Mouse (Mus musculus) MEL (cell line): ENCODE measurements around the gene Inpp4b. TPM values are rescaled to one million over a fixed set of nuclear protein-coding genes. Genes with fewer than 3 reads are reported as not detected.

Experiments used
- DNase-seq: peaks from one replicate; pipeline ENCODE4 v3.0.0; 2011; ENCODE audit warnings: low read depth, low spot score
- H3K27ac ChIP-seq: 2 replicates; pipeline ENCODE4 v1.5.1; 2012; ENCODE audit warnings: low read depth, mild to moderate bottlenecking, control low read depth, low read length, moderate library complexity; ENCODE audit not compliant: control insufficient read depth
- H3K27me3 ChIP-seq, 2 experiments: fragments of 150-350 bp in 1 of 2; sonication (generic) in 1 of 2; 2 replicates each; pipeline ENCODE4 v1.6.1; 2012; ENCODE audit warnings: low read length in 2 of 2, mild to moderate bottlenecking in 2 of 2, improper control_type of control experiment in 1 of 2, moderate library complexity in 1 of 2; ENCODE audit not compliant: insufficient read depth in 2 of 2, control insufficient read depth in 1 of 2
- H3K36me3 ChIP-seq, 2 experiments: 2 replicates each; pipeline ENCODE4 v1.6.1; 2012 to 2014; ENCODE audit warnings: low read length in 2 of 2, improper control_type of control experiment in 1 of 2, inconsistent platforms in 1 of 2, mild to moderate bottlenecking in 1 of 2; ENCODE audit not compliant: insufficient read depth in 2 of 2, control insufficient read depth in 1 of 2
- H3K4me1 ChIP-seq, 2 experiments: fragments of 150-350 bp in 1 of 2; sonication (generic) in 1 of 2; 2 replicates each; pipeline ENCODE4 v1.6.1; 2012; ENCODE audit warnings: low read length in 2 of 2, improper control_type of control experiment in 1 of 2, mild to moderate bottlenecking in 1 of 2; ENCODE audit not compliant: insufficient read depth in 2 of 2, control insufficient read depth in 1 of 2
- H3K4me3 ChIP-seq, 2 experiments: fragments of 150-350 bp in 1 of 2; sonication (generic) in 1 of 2; 2 replicates each; pipeline ENCODE4 v1.5.1; 2012; ENCODE audit warnings: low read depth in 2 of 2, low read length in 2 of 2, mild to moderate bottlenecking in 2 of 2, moderate library complexity in 2 of 2, control low read depth in 1 of 2, improper control_type of control experiment in 1 of 2; ENCODE audit not compliant: control insufficient read depth in 1 of 2, insufficient read depth in 1 of 2
- H3K79me2 ChIP-seq: 2 replicates; pipeline ENCODE4 v1.6.1; 2012; ENCODE audit warnings: mild to moderate bottlenecking, low read length, moderate library complexity; ENCODE audit not compliant: control insufficient read depth, poor library complexity, insufficient read depth
- H3K9ac ChIP-seq: 2 replicates; pipeline ENCODE4 v1.6.1; 2012; ENCODE audit warnings: low read depth, mild to moderate bottlenecking, control low read depth, low read length, moderate library complexity; ENCODE audit not compliant: control insufficient read depth, poor library complexity, severe bottlenecking
- H3K9me3 ChIP-seq: fragments of 150-350 bp; sonication (generic); replicated peaks from 2 replicates; pipeline ENCODE4 v1.6.1; 2012; ENCODE audit warnings: mild to moderate bottlenecking, low read length, improper control_type of control experiment, moderate library complexity; ENCODE audit not compliant: insufficient read depth
- BHLHE40 ChIP-seq: IDR thresholded peaks from 2 replicates; pipeline ENCODE4 v1.6.1; 2012; ENCODE audit warnings: low read depth, mild to moderate bottlenecking, inconsistent platforms, low read length, improper control_type of control experiment, borderline replicate concordance
- CHD2 ChIP-seq: IDR thresholded peaks from 2 replicates; pipeline ENCODE4 v1.6.1; 2011; ENCODE audit warnings: low read length, improper control_type of control experiment
- E2F4 ChIP-seq: IDR thresholded peaks from 2 replicates; pipeline ENCODE4 v1.6.1; 2011; ENCODE audit warnings: low read depth, low read length, improper control_type of control experiment, borderline replicate concordance
- EP300 ChIP-seq, 2 experiments: IDR thresholded peaks; 2 replicates each; pipeline ENCODE4 v1.6.1; 2011; ENCODE audit warnings: improper control_type of control experiment in 2 of 2, low read length in 2 of 2, low read depth in 1 of 2, mild to moderate bottlenecking in 1 of 2
- ETS1 ChIP-seq: IDR thresholded peaks from 2 replicates; pipeline ENCODE4 v1.6.1; 2012; ENCODE audit warnings: low read depth, mild to moderate bottlenecking, inconsistent platforms, low read length, improper control_type of control experiment, moderate library complexity
- GATA1 ChIP-seq: IDR thresholded peaks from 2 replicates; pipeline ENCODE4 v1.6.1; 2011; ENCODE audit warnings: low read depth, low read length, improper control_type of control experiment
- JUND ChIP-seq: IDR thresholded peaks from 2 replicates; pipeline ENCODE4 v1.6.1; 2011; ENCODE audit warnings: low read depth, mild to moderate bottlenecking, improper control_type of control experiment, low read length
- MAFK ChIP-seq: IDR thresholded peaks from 2 replicates; pipeline ENCODE4 v1.6.1; 2011; ENCODE audit warnings: low read depth, mild to moderate bottlenecking, low read length, improper control_type of control experiment, borderline replicate concordance
- MAZ ChIP-seq: IDR thresholded peaks from 2 replicates; pipeline ENCODE4 v1.6.1; 2012; ENCODE audit warnings: low read depth, mild to moderate bottlenecking, inconsistent platforms, low read length, improper control_type of control experiment
- MXI1 ChIP-seq: IDR thresholded peaks from 2 replicates; pipeline ENCODE4 v1.6.1; 2011; ENCODE audit warnings: mild to moderate bottlenecking, low read depth, low read length, improper control_type of control experiment
- MYC ChIP-seq: IDR thresholded peaks from 2 replicates; pipeline ENCODE4 v1.6.1; 2011; ENCODE audit warnings: low read depth, mild to moderate bottlenecking, low read length, improper control_type of control experiment, moderate library complexity
- POLR2A ChIP-seq, 2 experiments: IDR thresholded peaks; 2 replicates each; pipeline ENCODE4 v1.6.1; 2011 to 2012; ENCODE audit warnings: low read length in 2 of 2, mild to moderate bottlenecking in 2 of 2, control low read depth in 1 of 2, improper control_type of control experiment in 1 of 2, low read depth in 1 of 2, moderate library complexity in 1 of 2; ENCODE audit not compliant: control insufficient read depth in 1 of 2, insufficient read depth in 1 of 2, poor library complexity in 1 of 2
- POLR2AphosphoS2 ChIP-seq: IDR thresholded peaks from 2 replicates; pipeline ENCODE4 v1.6.1; 2011; ENCODE audit warnings: low read length, improper control_type of control experiment
- RAD21 ChIP-seq: IDR thresholded peaks from 2 replicates; pipeline ENCODE4 v1.6.1; 2011; ENCODE audit warnings: mild to moderate bottlenecking, low read depth, low read length, improper control_type of control experiment
- RCOR1 ChIP-seq: IDR thresholded peaks from 2 replicates; pipeline ENCODE4 v1.6.1; 2012; ENCODE audit warnings: low read depth, mild to moderate bottlenecking, inconsistent platforms, low read length, improper control_type of control experiment
- SIN3A ChIP-seq: IDR thresholded peaks from 2 replicates; pipeline ENCODE4 v1.6.1; 2012; ENCODE audit warnings: low read length, improper control_type of control experiment, inconsistent platforms
- SMC3 ChIP-seq: IDR thresholded peaks from 2 replicates; pipeline ENCODE4 v1.6.1; 2011; ENCODE audit warnings: low read depth, low read length, improper control_type of control experiment
- TBP ChIP-seq: IDR thresholded peaks from 2 replicates; pipeline ENCODE4 v1.8.0; 2011; ENCODE audit warnings: low read depth, low read length, improper control_type of control experiment
- TCF12 ChIP-seq: IDR thresholded peaks from 2 replicates; pipeline ENCODE4 v1.6.1; 2014; ENCODE audit warnings: low read depth, mild to moderate bottlenecking, inconsistent platforms, low read length, improper control_type of control experiment, moderate library complexity
- USF1 ChIP-seq: IDR thresholded peaks from 2 replicates; pipeline ENCODE4 v1.6.1; 2014; ENCODE audit warnings: low read depth, mild to moderate bottlenecking, inconsistent platforms, low read length, improper control_type of control experiment, moderate library complexity
- USF2 ChIP-seq, 2 experiments: IDR thresholded peaks; 2 replicates each; pipeline ENCODE4 v1.6.1; 2011 to 2012; ENCODE audit warnings: improper control_type of control experiment in 2 of 2, low read length in 2 of 2, borderline replicate concordance in 1 of 2, inconsistent platforms in 1 of 2, low read depth in 1 of 2, mild to moderate bottlenecking in 1 of 2; ENCODE audit not compliant: insufficient read depth in 1 of 2
- ZKSCAN1 ChIP-seq: IDR thresholded peaks from 2 replicates; pipeline ENCODE4 v1.6.1; 2012; ENCODE audit warnings: low read depth, mild to moderate bottlenecking, inconsistent platforms, low read length, improper control_type of control experiment, moderate library complexity
- ZMIZ1 ChIP-seq: IDR thresholded peaks from 2 replicates; pipeline ENCODE4 v1.6.1; 2012; ENCODE audit warnings: low read depth, mild to moderate bottlenecking, inconsistent platforms, low read length, improper control_type of control experiment, moderate library complexity
- ZNF384 ChIP-seq: IDR thresholded peaks from 2 replicates; pipeline ENCODE4 v1.6.1; 2012; ENCODE audit warnings: low read depth, mild to moderate bottlenecking, inconsistent platforms, low read length, improper control_type of control experiment
- polyA plus RNA-seq, 2 experiments: library from polyadenylated mRNA; stranded (reverse) in 1 of 2; unstranded in 1 of 2; fragments of >175 nt in 1 of 2; fragments of >200 nt in 1 of 2; gene quantifications; 2 replicates each; pipeline versions ENCODE4 v1.2.1 to v1.2.4; 2012; ENCODE audit warnings: low replicate concordance in 2 of 2, low read depth in 1 of 2; ENCODE audit not compliant: insufficient read length in 2 of 2, insufficient read depth in 1 of 2, missing spikeins in 1 of 2
- total RNA-seq: library from RNA; depleted of rRNA; stranded (reverse); fragments of 300-350 nt; gene quantifications from 2 replicates; pipeline ENCODE4 v1.2.3, GENCODE M21; 2012

Gene Inpp4b
- total and polyA plus RNA-seq, 3 experiments: 12.3 to 26.9 (median 13.6) TPM

DNA sequence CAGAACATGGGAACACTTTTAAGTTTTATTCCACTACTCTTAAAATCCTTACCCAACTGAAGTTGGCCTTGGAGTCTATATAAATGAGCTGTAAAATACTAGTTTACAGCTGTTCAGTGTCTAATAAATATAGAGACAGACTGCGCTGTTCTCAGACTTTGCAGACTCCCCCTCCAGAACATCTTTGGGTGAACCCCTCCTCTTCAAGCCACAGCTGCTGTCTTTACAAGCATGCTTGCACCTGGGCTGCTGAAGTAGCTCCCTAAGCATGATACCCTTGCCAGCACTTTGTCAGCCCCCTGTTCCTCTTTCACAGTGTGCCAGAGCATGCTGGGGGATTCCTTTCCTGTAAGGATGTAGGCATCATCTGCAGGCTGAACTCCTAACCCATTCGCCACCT, 272.2 kb downstream of the Inpp4b start:
- H3K27me3 ChIP-seq: no peaks in the 10 kb centered on the region

DNA sequence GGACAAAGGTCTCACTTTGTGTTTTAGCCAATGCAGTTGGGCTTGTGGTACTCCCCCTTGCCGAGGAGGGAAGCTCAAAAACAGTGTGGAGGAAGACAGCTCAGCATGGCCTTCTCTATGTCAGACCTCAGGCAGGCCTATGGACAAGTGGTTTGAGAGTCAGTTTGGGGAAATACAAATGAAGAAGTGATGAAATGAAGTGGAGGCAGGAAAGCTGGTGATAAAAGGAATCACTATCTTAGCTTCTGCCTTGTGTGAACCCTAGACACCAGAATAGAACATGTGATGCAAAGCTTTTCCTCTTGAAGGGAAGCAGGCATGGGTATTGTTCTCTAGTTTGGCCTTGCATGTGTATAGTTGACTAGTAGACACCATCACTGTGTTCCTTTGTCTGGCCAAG, 273.2 kb downstream of the Inpp4b start:
- Histone ChIP-seq H3K9ac (no peak overlapping the region), H3K4me1 (peaks cover 10 to 11% of the 10 kb centered on the region in 2 experiments)

More for the DNA sequence above, 272.2 kb downstream of the Inpp4b start:
- H3K36me3 ChIP-seq: peaks cover 0 to 12% of the 10 kb centered on the region in 2 experiments; a peak in 2 of 4 replicates
- H3K79me2 ChIP-seq: no peaks in the 10 kb centered on the region
- DNase-seq: peak; percentile 41
- H3K4me1 ChIP-seq: peaks cover 10 to 11% of the 10 kb centered on the region in 2 experiments
- no peaks in the 10 kb centered on the region for H3K9me3 ChIP-seq
- H3K4me3 ChIP-seq: no peak overlapping the region
- no peak overlapping the region for H3K27ac ChIP-seq
- no peak overlapping the region for H3K9ac ChIP-seq
- no peak for TF ChIP-seq MAZ
- no peak for TF ChIP-seq MAFK
- TF ChIP-seq ZKSCAN1: no peak
- no peak for TF ChIP-seq USF2 (IDR thresholded peaks at IDR 0.05; ENCODE audit: borderline replicate concordance in 1 of 2, insufficient read depth in 1 of 2, low read depth in 1 of 2, low read length in 2 of 2)
- no peak for TF ChIP-seq POLR2A (IDR thresholded peaks at IDR 0.05; ENCODE audit: control insufficient read depth in 1 of 2, insufficient read depth in 1 of 2, low read depth in 1 of 2, low read length in 2 of 2, poor library complexity in 1 of 2)
- TF ChIP-seq TCF12: no peak
- TF ChIP-seq SIN3A: no peak
- no peak for TF ChIP-seq ETS1
- TF ChIP-seq, all 39 proteins: peak for 0

DNA sequence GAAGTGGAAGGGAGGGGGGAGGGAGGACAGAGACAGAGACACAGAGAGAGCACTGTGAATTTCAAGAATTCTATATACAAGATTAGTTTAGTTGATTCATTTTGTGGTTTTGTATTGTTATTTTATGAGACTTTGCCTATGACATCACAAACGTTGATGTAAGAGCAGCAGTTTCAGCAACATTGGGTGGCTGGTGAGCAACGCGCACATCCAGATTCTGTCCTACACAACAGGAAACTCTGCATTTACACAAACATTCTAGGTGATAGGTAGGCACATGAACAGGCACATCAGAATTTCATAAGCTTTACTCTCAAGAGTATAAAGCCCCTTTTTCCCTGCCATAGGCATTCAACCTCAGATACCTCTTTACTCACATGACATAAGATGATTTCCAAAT, 276.6 kb downstream of the Inpp4b start:
- Histone ChIP-seq H3K27ac (no peak overlapping the region), H3K4me1 (peaks cover 10 to 11% of the 10 kb centered on the region in 2 experiments), H3K79me2 (no peaks in the 10 kb centered on the region), H3K36me3 (peaks cover 0 to 12% of the 10 kb centered on the region in 2 experiments; a peak in 2 of 4 replicates), H3K9ac (no peak overlapping the region), H3K4me3 (no peak overlapping the region), H3K9me3 (no peaks in the 10 kb centered on the region), H3K27me3 (no peaks in the 10 kb centered on the region)
- no peak for DNase-seq
- no peak for TF ChIP-seq POLR2A (IDR thresholded peaks at IDR 0.05; ENCODE audit: control insufficient read depth in 1 of 2, insufficient read depth in 1 of 2, low read depth in 1 of 2, low read length in 2 of 2, poor library complexity in 1 of 2)
- TF ChIP-seq ZNF384: no peak
- TF ChIP-seq GATA1: no peak
- no peak for TF ChIP-seq POLR2AphosphoS2
- TF ChIP-seq ZMIZ1: no peak
- no peak for TF ChIP-seq E2F4
- no peak for TF ChIP-seq ZKSCAN1
- no peak for TF ChIP-seq MAFK
- TF ChIP-seq BHLHE40: no peak
- TF ChIP-seq RAD21: no peak
- TF ChIP-seq TBP: no peak
- TF ChIP-seq SMC3: no peak
- no peak for TF ChIP-seq USF1
- no peak for TF ChIP-seq MYC
- TF ChIP-seq EP300 (IDR thresholded peaks at IDR 0.05; ENCODE audit: low read depth in 1 of 2, low read length in 2 of 2): no peak
- TF ChIP-seq MAZ: no peak
- no peak for TF ChIP-seq SIN3A

More for the DNA sequence above, 273.2 kb downstream of the Inpp4b start:
- no peaks in the 10 kb centered on the region for H3K79me2 ChIP-seq
- H3K4me3 ChIP-seq: no peak overlapping the region
- no peaks in the 10 kb centered on the region for H3K9me3 ChIP-seq
- no peak overlapping the region; the same call in 1 of the 2 replicates for H3K27ac ChIP-seq
- no peaks in the 10 kb centered on the region for H3K27me3 ChIP-seq
- DNase-seq: peak; percentile 70
- peaks cover 0 to 12% of the 10 kb centered on the region in 2 experiments; a peak in 2 of 4 replicates for H3K36me3 ChIP-seq
- 0 out of 2 replicates have a peak, but pooled peaks have one; percentile 23 for TF ChIP-seq MYC
- no peak for TF ChIP-seq JUND
- peak; percentile 67 for TF ChIP-seq GATA1
- TF ChIP-seq USF1: peak; percentile 76
- TF ChIP-seq ZMIZ1: no peak
- TF ChIP-seq MXI1: peak; percentile 15; the same call in 1 of the 2 replicates
- 0 out of 2 replicates have a peak, but pooled peaks have one; percentile 13 for TF ChIP-seq SMC3
- TF ChIP-seq CHD2: no peak
- TF ChIP-seq ETS1: peak; percentile 54; the same call in 1 of the 2 replicates
- peak; percentile 32; the same call in 1 of the 2 replicates for TF ChIP-seq TCF12
- peak; percentile 63 to 80 for TF ChIP-seq EP300 (IDR thresholded peaks at IDR 0.05; ENCODE audit: low read depth in 1 of 2, low read length in 2 of 2)
- TF ChIP-seq RCOR1: peak; percentile 36; the same call in 1 of the 2 replicates
- TF ChIP-seq, all 39 proteins: peak for 9
